Mouse (Mus musculus) midbrain, embryonic 11.5 days (tissue): ENCODE measurements at regions not wholly inside any gene's neighbourhood (a gene's known extent, or its start where the extent isn't known, plus 50 kb on each side); places are given as distances from the start of the nearest gene placed in this dataset.

Source experiments
- ATAC-seq: fragments of 200-750 bp; cut with Nextera tagmentation; 2 replicates; pipeline ENCODE4 v1.8.0; 2017; ENCODE audit warnings: moderate TSS enrichment, moderate library complexity; ENCODE audit not compliant: low FRiP score
- DNase-seq: peaks from one replicate; pipeline ENCODE4 v3.0.0; 2015; ENCODE audit warnings: low spot score; ENCODE audit errors: missing footprints
- H3K27ac ChIP-seq: fragments of 300-500 bp; sonication (generic); 2 replicates; pipeline ENCODE4 v1.5.1; 2014; ENCODE audit warnings: low read depth, low read length
- H3K27me3 ChIP-seq: fragments of 300-500 bp; sonication (generic); 2 replicates; pipeline ENCODE4 v1.6.1; 2014; ENCODE audit warnings: mild to moderate bottlenecking, low read length, moderate library complexity, mixed read lengths; ENCODE audit not compliant: control insufficient read depth, insufficient read depth
- H3K36me3 ChIP-seq: fragments of 300-500 bp; sonication (generic); 2 replicates; pipeline ENCODE4 v1.6.1; 2014; ENCODE audit warnings: mild to moderate bottlenecking, low read length, moderate library complexity, mixed read lengths; ENCODE audit not compliant: control insufficient read depth, insufficient read depth
- H3K4me1 ChIP-seq: fragments of 300-500 bp; sonication (generic); 2 replicates; pipeline ENCODE4 v1.6.1; 2014; ENCODE audit warnings: low read length; ENCODE audit not compliant: control insufficient read depth, insufficient read depth
- H3K4me2 ChIP-seq: fragments of 300-500 bp; sonication (generic); 2 replicates; pipeline ENCODE4 v1.6.1; 2014; ENCODE audit warnings: mild to moderate bottlenecking, moderate library complexity
- H3K4me3 ChIP-seq: fragments of 300-500 bp; sonication (generic); 2 replicates; pipeline ENCODE4 v1.5.1; 2014; ENCODE audit warnings: low read depth, low read length
- H3K9ac ChIP-seq: fragments of 300-500 bp; sonication (generic); 2 replicates; pipeline ENCODE4 v1.6.1; 2014; ENCODE audit warnings: low read length
- H3K9me3 ChIP-seq: fragments of 300-500 bp; sonication (generic); 2 replicates; pipeline ENCODE4 v1.6.1; 2016; ENCODE audit warnings: low read length; ENCODE audit not compliant: control insufficient read depth
- WGBS: fragments of 180-500 bp; shearing (Covaris S2); extraction: QIAGEN DNeasy Blood & Tissue Kit; methylation state at CpG from one replicate; pipeline ENCODE4 v1.1.7; 2014; 5-methylcytosine and 5-hydroxymethylcytosine counted together

DNA sequence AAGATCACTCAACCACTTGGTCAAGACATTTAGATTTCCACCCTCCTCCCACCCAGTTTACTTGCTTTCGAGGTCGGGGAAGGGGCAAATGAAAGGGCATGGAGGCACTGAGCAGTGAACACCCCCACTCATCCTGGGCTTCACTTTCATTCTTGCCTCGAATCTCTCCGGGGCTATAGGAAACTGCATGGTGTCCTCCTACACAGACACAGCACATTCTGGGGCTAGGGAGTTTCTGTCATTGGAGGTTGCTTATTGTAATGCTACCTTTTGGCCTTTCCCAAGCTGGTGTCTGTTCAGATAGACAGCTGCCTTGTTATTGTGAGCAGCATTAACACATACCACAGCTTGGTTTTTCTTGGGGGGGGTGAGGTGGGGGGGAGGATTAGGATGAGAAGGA, 523.9 kb downstream of the 1810013L24Rik start:
- Histone ChIP-seq H3K9me3 (no peaks in the 10 kb centered on the region), H3K4me1 (no peaks in the 10 kb centered on the region), H3K4me2 (no peak overlapping the region), H3K27me3 (no peaks in the 10 kb centered on the region), H3K36me3 (no peaks in the 10 kb centered on the region), H3K9ac (no peak overlapping the region), H3K4me3 (no peak overlapping the region), H3K27ac (no peak overlapping the region)
- DNase-seq (no peak), ATAC-seq (no peak)
- 94% methylated on average over 4 of the region's 4 CpGs for WGBS

DNA sequence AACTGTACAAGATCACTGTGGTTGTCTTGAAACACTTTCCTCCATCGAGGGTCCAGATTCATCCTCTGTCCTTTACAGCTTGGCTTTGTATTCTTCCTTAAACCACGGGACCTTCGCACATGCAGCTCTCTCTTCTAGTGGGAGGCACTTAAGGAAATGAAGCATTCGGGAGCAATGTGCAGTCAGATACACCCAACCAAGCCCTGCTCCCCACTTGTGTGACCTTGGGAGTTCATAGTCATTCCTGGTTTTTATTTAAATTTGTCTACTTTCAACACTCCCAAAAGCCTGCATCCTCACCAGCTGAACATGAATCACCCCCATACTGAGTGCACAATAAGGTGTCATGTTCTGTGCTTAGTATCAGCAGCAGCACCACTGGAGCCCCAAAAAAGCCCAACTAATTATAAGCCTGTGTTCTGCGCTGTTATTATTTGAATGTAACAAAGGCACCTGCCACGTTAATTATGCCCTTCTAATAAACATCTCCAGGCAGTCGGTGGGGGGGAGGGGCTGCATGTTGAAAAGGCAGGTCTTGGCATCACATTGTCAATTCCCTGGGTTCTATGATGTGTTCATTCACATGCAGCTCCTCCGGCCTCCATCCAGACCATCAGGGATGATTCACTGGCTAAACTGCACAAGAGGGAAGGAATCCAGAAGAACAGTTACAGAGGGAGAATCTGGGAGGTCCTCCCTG, 524.6 kb downstream of the 1810013L24Rik start:
- Histone ChIP-seq H3K9ac (no peak overlapping the region), H3K4me2 (no peak overlapping the region), H3K4me3 (no peak overlapping the region), H3K4me1 (no peaks in the 10 kb centered on the region), H3K27ac (no peak overlapping the region), H3K9me3 (no peaks in the 10 kb centered on the region), H3K36me3 (no peaks in the 10 kb centered on the region), H3K27me3 (no peaks in the 10 kb centered on the region)
- DNase-seq: no peak
- WGBS: 76% methylated on average over 8 of the region's 8 CpGs
- no peak for ATAC-seq

DNA sequence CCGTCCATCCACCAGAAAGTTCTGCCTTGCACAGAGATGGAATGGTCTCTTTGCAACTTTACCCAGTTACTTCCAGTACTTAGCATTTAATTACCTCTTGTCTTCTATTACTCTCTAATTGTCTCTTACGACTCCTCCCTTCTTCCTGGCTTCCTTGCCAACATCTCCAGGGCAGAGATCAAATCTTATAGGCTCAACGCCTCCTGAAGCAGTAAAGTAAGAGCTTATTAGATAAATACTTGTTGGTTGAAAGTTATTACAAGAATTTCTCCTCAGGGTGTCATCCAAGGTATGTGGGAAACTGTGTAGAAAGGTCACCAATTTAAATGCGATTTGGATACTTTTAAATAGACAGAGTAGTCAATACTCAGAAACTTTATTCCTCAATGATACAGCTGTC, 528.8 kb downstream of the 1810013L24Rik start:
- H3K27ac ChIP-seq: no peak overlapping the region
- no peaks in the 10 kb centered on the region for H3K27me3 ChIP-seq
- DNase-seq (no peak), ATAC-seq (no peak)
- H3K9me3 ChIP-seq: no peaks in the 10 kb centered on the region
- H3K4me2 ChIP-seq: no peak overlapping the region
- 90% methylated on average over 4 of the region's 4 CpGs for WGBS
- no peak overlapping the region for H3K4me3 ChIP-seq
- H3K36me3 ChIP-seq: no peaks in the 10 kb centered on the region
- H3K9ac ChIP-seq: no peak overlapping the region
- no peaks in the 10 kb centered on the region for H3K4me1 ChIP-seq

DNA sequence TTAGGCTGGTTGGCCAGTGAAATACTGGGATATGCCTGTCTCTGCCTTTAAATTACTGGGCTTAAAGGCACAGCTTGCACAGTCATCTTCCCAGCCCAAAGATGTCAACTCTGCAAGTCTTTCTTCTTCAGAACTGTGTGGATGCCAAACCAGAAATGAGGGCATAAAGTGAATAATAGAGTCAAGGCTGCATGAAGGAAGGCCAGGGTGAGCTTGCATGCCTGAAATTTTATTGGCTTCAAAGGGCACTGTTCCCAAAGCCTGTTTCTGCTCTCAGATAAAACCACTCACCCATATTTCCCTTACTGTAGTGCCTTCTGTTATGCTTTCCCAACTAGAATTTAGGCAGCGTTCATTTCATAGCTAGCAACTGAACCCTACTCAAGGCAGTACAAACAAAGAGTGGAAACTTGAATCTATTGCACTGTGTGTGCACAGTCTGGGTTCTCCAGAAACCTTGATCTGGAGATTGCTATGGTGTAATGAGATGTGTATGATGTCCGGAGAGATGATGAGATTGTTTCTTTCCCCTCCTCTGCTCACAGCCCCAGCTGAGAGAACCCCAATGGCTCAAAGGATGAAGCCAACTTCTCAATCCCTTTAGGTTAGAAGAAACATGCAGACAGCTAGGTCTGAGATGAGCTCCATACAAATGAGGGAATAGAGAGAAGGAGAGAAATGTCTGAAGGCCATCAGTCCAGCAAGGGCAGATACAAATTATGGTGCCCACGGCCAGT, 529.7 kb downstream of the 1810013L24Rik start:
- Histone ChIP-seq H3K27ac (no peak overlapping the region), H3K27me3 (no peaks in the 10 kb centered on the region), H3K9ac (no peak overlapping the region), H3K4me3 (no peak overlapping the region), H3K4me2 (no peak overlapping the region), H3K9me3 (no peaks in the 10 kb centered on the region), H3K4me1 (no peaks in the 10 kb centered on the region), H3K36me3 (no peaks in the 10 kb centered on the region)
- ATAC-seq: no peak
- WGBS: 93% methylated on average over 3 of the region's 3 CpGs
- DNase-seq: no peak

DNA sequence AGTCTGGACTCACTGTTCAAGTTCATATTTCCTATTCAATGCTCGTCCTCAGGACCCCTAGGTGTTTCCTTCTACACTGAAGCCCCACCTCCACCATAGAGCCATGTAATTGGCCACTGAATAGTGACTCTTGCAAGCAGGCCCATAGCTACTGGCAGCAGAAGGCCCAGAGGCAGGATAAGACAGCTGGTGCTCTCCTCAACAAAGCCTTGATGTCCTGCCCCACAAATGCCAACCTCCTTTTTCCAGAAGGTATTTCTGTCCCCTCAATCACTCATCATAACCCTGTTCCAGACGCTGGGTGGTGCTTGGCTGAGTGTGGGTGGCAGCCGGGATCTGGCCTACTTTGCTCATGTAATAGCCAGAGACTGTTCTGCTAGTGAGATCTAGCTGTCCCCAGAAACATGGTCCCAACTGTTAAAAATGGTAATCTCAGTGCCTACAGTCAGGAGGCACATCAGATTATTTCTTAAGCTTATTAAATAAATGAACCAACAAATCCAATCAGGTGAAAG, 530.9 kb downstream of the 1810013L24Rik start:
- DNase-seq: no peak
- Histone ChIP-seq H3K27ac (no peak overlapping the region), H3K4me3 (no peak overlapping the region), H3K36me3 (no peaks in the 10 kb centered on the region), H3K9ac (no peak overlapping the region), H3K4me1 (no peaks in the 10 kb centered on the region), H3K27me3 (no peaks in the 10 kb centered on the region), H3K4me2 (no peak overlapping the region), H3K9me3 (no peaks in the 10 kb centered on the region)
- no peak for ATAC-seq
- WGBS: 72% methylated on average over 3 of the region's 3 CpGs

DNA sequence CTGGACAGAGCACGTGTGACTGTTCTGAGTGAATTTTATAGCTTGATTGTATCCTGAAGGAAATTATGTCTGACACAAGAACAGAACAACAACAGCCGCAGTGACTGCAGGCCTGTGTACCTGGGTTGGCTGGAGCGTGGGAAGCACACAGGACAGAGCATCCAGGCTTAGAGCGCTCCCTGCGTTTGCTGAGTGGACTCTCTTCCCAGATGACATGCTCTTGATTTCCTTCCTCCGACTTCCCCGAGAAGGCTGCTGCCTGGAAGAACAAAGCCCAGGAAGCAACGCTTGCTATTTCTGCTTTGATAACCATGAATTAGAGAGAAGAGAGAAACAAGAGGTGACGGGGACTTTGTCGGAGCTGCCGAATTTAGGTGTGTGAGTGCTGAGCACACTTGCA, 532.2 kb downstream of the 1810013L24Rik start:
- H3K9ac ChIP-seq: no peak overlapping the region
- H3K4me1 ChIP-seq: no peaks in the 10 kb centered on the region
- no peak overlapping the region for H3K4me2 ChIP-seq
- ATAC-seq: no peak
- H3K9me3 ChIP-seq: no peaks in the 10 kb centered on the region
- H3K36me3 ChIP-seq: no peaks in the 10 kb centered on the region
- 60% methylated on average over 11 of the region's 11 CpGs for WGBS
- H3K4me3 ChIP-seq: no peak overlapping the region
- no peaks in the 10 kb centered on the region for H3K27me3 ChIP-seq
- H3K27ac ChIP-seq: no peak overlapping the region
- DNase-seq: no peak

DNA sequence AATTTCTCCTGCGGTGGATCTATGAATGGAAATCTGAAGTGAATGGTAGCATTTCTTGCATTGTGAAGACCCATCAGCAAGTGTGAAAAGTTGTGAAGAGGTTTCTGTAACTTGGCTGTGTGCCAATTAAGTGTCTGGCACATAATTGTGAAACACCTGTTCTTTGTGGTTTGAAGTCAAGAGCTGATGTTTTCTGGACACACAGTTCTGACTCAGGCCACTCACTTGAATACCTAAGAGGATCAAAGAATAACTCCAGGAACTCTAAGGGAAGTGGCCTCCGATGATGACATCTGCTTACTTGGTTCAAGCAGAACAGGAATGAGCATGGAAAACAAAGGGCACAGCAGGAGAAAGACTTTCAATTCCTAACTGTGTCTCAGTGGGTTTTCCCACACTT, 534.2 kb downstream of the 1810013L24Rik start:
- 53% methylated on average over 2 of the region's 2 CpGs for WGBS
- DNase-seq (peak; percentile 86), ATAC-seq (no peak)
- H3K9ac ChIP-seq: no peak overlapping the region
- H3K4me1 ChIP-seq: no peaks in the 10 kb centered on the region
- H3K36me3 ChIP-seq: no peaks in the 10 kb centered on the region
- H3K27me3 ChIP-seq: no peaks in the 10 kb centered on the region
- no peaks in the 10 kb centered on the region for H3K9me3 ChIP-seq
- H3K4me2 ChIP-seq: no peak overlapping the region
- no peak overlapping the region for H3K4me3 ChIP-seq
- H3K27ac ChIP-seq: no peak overlapping the region

DNA sequence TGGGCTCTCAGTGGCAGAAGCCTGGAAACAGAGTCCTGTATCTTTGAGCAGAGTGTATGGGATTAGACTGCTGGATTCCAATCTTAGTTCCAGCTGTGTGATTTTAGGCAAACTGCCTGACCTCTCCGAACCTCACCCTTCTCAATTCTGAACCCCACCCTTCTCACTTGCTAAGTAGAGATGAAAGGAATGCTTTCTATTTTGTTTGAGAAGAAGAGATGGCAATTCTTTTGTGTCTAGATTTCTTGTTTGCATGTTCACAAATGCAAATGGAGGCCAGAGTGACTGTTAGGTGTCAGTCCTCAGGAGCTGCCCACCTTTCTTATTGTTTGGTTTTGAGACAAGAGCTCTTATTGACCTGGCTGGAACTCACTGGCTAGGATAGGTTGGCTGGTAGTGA, 561.1 kb downstream of the 1810013L24Rik start:
- Histone ChIP-seq H3K4me2 (no peak overlapping the region), H3K36me3 (no peaks in the 10 kb centered on the region), H3K9me3 (no peaks in the 10 kb centered on the region), H3K27me3 (no peaks in the 10 kb centered on the region), H3K4me1 (no peaks in the 10 kb centered on the region), H3K4me3 (no peak overlapping the region), H3K9ac (no peak overlapping the region), H3K27ac (no peak overlapping the region)
- ATAC-seq (no peak), DNase-seq (no peak)
- 35% methylated on average over 1 of the region's 1 CpGs for WGBS

DNA sequence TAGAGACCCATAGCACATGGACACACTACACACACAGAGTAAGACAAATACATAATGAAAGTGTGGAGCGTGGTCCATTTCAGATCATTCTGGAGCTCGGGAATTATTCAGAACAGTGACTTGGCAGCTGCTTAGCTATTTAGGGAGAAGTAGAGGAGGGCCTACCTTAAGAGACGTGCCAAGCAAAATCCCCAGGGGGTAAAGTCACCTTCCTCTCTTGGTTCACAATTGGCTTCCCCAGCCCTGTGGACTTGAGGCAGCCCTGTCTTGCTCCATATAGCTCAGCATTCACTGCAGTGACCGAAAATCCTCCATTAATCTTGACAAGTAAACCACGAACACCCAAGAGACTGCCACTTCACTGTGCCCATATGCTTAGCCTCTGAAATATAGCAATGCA, 574.8 kb downstream of the 1810013L24Rik start:
- H3K4me2 ChIP-seq: no peak overlapping the region
- H3K9ac ChIP-seq: no peak overlapping the region
- ATAC-seq: no peak
- no peaks in the 10 kb centered on the region for H3K27me3 ChIP-seq
- DNase-seq: no peak
- no peaks in the 10 kb centered on the region for H3K36me3 ChIP-seq
- no peak overlapping the region for H3K4me3 ChIP-seq
- WGBS: 88% methylated on average over 5 of the region's 5 CpGs
- H3K27ac ChIP-seq: no peak overlapping the region
- no peaks in the 10 kb centered on the region for H3K9me3 ChIP-seq
- no peaks in the 10 kb centered on the region for H3K4me1 ChIP-seq
